Mouse (Mus musculus) left cerebral cortex, postnatal 14 days (tissue): ENCODE data around the gene Rpp38. TPM values are rescaled to one million over a fixed set of nuclear protein-coding genes. Genes with fewer than 3 reads are reported as not detected.
A peak's percentile ranks its signal among the peaks of the same experiment; 100 is the strongest.

Experiments used
- DNase-seq, 2 experiments: peaks; one replicate each; pipeline ENCODE4 v3.0.0; 2021 to 2022; ENCODE audit warnings: low spot score in 2 of 2, mixed read lengths in 1 of 2
- intact Hi-C: fragments of 180-260 bp; cut with DNase I; formaldehyde crosslinking; loops from one replicate; pipeline ENCODE4 v1.15.1; 2025
- long read RNA-seq, 2 experiments: library from polyadenylated mRNA; stranded (forward); transcript quantifications; one replicate each; pipeline ENCODE4 v2.0.0; 2021
- total RNA-seq, 2 experiments: library from RNA; stranded (reverse); gene quantifications; 2 replicates each; pipeline ENCODE4 v1.2.3; 2021

The Rpp38 gene
- 1 to 10 TPM; 7.9 to 8.4 TPM for total RNA-seq
- long read RNA-seq, experiment 1, partial matches to known transcripts = 0 of 5 reads
- long read RNA-seq, experiment 1, other reads (novel, unspliced or antisense) = 2 of 5 reads
- long read RNA-seq, experiment 2, transcript Rpp38-201 (2 exons, 1,042 nt) = major isoform, 5 of 6 reads
- long read RNA-seq, experiment 2, partial matches to known transcripts = 0 of 6 reads
- long read RNA-seq, experiment 2, other reads (novel, unspliced or antisense) = 1 of 6 reads

DNA sequence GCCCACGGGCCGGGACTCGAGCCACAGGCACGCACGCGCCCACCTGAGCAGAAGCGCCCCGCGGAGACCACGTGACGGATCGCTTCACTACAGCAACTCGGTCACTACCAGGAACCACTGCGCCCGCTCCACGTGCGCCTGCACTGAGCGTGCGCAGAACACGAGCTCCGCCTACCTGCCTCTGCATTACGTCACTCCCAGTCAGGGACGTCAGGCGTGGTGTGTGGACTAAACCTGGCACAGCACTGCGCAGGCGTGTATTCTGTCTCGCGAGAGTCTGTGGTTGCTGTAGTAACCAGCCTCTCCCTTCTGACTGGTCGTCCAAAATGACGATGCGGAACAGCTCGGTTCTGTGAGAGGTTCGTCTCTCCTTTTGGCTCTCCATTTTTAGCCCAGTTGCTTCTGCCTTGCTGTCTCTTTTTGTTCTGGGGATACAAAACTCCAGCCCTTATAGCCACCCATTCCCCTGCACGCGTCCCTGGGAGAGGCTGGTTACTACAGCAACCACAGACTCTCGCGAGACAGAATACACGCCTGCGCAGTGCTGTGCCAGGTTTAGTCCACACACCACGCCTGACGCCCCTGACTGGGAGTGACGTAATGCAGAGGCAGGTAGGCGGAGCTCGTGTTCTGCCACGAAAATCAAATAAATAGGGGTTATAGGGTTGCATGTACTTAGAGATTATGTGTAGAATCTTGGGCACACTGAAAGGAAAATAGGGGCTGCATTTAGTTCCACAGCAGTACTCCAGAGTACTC, at the start of gene Rpp38:
TSS of gene Rpp38 (minus strand) at position 160 of the 759 bp plus-strand sequence.
- intact Hi-C loops = loop anchor here (2.0 to 5.0 kb wide), 2 partner anchors 48 to 215 kb away; partner anchors contain the start of gene Nmt2
- peak; percentile 99 to 100 for DNase-seq

DNA sequence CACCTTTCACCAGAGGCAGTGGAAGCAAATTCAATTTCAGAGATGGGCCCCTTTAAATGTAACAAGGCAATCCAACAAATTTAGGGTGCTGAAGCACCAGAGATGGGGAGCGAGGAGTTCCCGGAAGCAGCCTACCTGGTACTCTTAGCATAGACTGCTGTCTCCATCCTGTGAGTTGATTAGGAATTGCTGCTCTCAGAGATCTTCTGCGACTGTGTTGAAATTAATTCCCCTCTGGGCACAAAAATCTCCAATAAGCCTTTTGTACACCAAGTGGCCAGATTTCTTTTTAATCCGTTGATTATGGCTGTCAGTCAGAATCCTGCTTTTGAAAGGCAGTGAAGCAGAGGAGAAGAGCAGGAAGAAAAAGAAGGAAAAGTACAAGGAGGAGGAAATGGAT, 32.7 kb upstream of the Rpp38 start:
- DNase-seq = no peak
- intact Hi-C loops = no loop called here

DNA sequence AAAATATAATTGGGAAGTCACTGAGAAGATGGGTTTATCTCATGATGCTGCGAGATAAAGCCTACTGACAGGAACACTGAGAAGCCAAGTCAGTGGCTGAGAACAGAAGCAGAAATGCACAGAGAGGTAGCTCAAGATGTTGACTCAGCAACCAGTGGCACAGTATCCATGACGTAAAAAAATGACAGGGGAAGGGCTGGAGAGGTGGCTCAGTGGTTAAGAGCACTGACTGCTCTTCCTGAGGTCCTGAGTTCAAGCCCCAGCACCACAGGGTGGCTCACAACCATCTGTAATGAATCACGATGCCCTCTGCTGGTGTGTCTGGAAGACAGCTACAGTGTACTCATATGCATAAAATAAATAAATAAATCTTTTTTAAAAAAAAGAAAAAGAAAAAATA, 28.6 kb upstream of the Rpp38 start:
- DNase-seq = no peak
- intact Hi-C loops = no loop called here

DNA sequence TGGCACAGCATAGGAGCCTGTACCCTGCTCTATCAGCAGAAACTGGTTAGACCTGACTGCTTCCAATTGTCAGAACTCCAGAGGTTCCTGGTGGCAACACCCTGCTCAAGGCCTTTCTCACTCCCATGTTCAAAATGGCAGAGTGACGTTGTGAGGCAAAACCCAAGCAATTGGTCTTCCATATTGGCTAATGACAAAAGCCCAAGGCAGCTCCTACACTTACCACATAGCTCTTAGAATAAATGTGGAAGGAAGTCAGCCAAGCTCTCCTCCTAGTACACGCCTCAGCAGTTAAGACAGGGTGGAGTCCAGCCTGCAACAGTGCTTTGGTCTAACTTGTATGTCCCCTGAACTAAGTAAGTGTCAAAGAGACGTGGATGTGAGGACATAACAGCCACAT, 25.4 kb upstream of the Rpp38 start:
- intact Hi-C loops = no loop called here
- DNase-seq = no peak

DNA sequence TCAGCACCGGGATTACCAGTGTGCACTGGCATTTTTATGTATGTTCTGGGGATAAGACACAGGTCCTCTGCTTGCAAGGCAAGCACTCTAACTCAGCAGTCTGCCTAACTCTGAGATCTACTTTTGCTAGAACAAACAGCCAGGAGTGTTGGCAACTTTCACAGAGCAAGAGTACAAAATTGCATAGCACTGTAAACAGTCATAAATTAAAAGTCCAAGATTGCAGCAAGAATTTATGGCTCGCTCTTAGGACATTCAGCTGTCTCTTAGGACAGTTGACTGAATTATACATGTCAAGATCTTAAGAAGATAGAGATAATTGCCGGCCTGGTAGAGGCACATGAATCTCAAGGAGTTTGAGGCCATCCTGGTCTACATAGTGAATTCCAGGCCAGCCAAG, 23.9 kb upstream of the Rpp38 start:
- no peak for DNase-seq
- intact Hi-C loops = no loop called here

DNA sequence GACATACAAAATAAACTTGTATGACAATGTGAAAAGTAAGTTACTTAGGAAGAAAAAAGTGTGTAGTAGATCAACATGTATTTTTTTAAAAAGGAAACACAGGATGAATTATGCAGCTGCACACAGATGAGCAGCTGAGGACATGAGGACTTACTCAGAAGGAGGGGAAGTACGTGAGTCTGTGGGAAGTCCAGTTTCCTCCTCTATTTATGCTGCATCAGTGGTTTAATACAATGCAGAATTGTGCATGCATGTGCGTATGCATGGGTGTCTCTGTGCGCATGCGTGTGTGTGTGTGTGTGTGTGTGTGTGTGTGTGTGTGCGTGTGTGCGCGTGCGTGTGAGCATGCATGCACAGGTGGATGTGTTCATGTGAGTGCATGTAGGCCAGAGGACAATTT, 23.4 kb upstream of the Rpp38 start:
- DNase-seq = no peak
- intact Hi-C loops = no loop called here

DNA sequence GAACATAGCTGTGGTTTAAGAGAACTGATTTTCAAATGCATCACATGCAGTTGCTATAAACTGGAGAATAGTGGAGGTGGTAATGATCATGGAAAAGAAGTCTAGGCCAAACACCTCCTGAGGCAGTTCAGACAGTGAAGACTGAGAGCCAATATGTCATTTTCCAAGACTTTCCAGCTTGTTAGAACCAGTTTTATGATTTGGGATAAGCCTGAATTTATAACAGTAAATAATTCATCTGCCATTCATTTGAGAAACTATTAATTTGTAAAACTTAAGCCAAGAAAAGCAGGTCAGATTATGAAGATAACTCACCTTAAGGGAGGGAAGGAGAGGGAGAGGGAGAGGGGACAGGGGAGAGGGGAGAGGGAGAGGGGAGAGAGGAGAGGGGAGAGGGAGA, 20.7 kb upstream of the Rpp38 start:
- intact Hi-C loops = loop anchor here (5.0 kb wide), 2 partner anchors 54 to 449 kb away; no protein-coding TSS in a partner anchor
- DNase-seq = no peak

DNA sequence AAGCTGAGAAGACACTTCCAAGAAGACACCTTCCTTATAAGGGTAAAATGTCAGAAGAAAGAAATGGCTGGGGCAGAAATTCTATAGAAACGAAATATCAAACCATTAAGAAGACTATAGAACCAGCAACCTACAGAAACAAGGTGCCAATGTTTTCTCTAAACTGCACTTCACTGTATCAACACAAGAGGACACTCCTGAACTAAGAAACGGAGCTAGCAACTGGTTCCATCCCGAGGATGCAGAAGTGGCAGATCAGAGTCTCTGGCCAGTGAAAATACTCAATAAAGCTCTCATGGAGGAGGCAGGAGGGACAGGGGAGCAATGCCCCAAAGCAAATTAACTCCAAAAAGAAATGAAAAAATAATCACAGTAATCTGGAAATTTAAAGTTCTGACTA, 16.5 kb upstream of the Rpp38 start:
- DNase-seq = peak; percentile 49 to 67

DNA sequence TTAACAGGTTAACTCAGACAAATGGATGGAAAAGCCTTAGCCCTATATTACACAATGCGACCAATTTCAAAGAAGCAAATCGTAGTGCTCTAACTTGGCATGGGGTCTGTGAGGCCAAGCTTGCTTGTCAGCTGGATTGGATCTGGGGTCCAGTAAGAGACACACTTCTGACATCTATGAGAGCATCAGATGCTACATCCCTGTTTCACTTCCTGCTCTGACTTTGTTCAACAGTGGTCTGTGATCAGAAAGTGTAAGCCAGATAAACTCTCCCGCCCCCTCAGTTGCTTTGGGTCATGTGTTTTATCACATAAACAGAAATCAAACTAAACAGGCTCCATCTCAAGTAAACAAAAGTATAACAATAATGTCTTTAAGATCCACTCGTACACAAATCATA, 16.0 kb upstream of the Rpp38 start:
- no peak for DNase-seq
- intact Hi-C loops = loop anchor here (5.0 kb wide), 1 partner anchor 69 kb away; no protein-coding TSS in a partner anchor

More for the DNA sequence above, 16.5 kb upstream of the Rpp38 start:
- intact Hi-C loops = loop anchor here (5.0 kb wide), 1 partner anchor 68 kb away; no protein-coding TSS in a partner anchor

DNA sequence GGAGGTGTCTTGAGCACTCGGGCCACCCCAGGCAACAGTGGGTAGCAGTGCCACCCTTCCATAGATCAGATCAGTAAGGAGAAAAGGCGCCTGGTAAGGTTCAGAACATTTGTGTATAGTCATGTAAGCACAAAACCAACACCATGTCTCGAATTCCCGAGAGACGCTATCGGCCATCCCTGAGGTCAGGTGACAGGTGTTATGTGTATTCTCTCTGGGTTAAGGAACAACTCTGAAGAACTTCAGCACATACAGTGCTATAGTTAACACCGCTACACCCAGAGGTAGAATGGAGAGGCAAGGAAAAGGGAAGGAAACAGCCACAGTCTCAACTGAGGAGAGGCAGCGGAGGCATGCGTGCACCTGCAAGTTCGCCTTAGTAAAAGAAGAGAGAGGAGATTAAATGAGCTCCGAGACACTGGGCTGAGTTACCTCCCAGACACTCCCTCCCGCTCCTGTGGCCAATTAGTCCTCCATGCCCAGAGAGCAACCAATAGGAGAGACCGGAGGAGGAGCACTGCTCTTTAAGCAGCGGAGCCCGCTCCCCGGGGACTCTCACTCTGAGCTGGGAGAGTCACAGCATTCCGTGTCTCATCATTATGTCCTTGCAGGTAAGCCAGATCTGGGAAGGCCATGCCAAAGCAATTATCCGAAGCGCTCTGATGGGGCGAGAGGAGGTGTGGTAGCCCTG, 3.3 kb upstream of the Rpp38 start, which contains the start of gene Acbd7:
TSS of gene Acbd7 (plus strand) at position 558 of the 691 bp plus-strand sequence.
- intact Hi-C loops = no loop called here
- peak; percentile 72 to 81 for DNase-seq

DNA sequence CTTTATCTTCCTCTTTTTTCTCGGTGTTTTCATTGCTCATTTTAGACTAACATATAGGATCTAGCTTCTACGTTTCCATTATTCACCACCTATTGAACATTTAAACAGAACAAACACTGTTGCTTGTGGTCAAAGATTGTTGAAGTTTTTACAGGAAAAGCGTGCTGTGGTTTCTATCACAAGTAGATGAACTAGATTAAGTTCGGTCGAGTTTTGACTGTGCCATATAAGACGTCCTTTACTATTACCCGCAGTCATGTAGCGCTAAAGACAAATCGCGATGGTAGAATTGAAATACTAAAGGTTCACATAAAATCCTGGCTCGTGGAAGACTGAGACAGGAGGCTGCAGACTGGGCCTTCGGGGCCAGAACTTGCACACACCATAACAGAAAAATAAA, 1.3 kb upstream of the Rpp38 start:
- intact Hi-C loops = loop anchor here (2.0 to 5.0 kb wide), 2 partner anchors 49 to 216 kb away; partner anchors contain the start of gene Nmt2
- no peak for DNase-seq

DNA sequence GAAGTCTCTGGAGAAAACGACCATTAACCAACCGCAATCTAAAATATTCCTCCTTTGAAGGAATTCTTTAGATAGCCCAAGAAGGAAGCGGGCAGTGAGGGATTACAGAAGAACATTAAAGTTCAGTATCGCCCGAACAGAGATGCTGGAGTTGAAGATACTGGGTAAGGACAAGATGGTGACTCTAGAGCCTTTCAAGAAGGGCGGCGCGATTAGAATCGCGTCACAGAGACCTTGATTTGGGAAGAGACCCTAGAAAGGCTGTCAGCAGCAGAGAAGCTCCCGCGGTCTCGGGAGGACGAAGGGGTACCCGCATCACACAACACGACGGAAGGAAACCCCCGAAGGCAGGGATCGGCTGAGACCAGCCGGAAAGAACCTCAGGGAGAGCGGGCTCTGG, 387 bp downstream of the Rpp38 start:
- intact Hi-C loops = loop anchor here (2.0 to 5.0 kb wide), 2 partner anchors 47 to 215 kb away; partner anchors contain the start of gene Nmt2
- DNase-seq = no peak

DNA sequence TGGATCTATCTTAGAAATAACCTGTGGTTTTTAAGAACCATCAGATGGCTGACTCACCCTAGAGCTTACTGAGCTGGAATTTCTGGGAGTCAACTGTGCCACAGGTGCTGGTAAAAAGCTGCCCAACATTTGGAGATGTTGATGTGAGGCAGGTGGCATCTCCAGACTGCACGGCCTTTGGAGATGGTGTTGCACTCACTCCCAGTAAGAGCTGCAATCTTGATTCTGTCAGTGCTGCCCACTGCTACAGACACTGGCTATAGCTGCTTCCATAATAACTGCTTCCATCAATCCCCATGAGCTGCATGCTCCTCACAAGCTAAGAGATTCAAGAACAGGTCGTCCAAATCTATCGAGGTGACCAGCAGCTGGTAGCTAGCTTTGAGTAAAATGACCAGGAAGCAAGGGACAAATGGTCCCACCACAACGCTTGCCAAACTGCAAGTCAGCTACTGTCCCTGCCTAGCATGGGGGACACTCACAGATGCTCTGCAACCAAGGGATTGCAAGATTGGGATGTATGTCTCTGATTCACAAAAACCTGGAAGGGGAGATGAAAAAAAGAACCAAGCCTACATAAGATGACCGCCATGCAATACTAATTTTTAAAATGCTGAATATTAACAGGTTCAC, 1.3 kb downstream of the Rpp38 start:
- DNase-seq = no peak
- intact Hi-C loops = loop anchor here (5.0 kb wide), 1 partner anchor 214 kb away; no protein-coding TSS in a partner anchor

DNA sequence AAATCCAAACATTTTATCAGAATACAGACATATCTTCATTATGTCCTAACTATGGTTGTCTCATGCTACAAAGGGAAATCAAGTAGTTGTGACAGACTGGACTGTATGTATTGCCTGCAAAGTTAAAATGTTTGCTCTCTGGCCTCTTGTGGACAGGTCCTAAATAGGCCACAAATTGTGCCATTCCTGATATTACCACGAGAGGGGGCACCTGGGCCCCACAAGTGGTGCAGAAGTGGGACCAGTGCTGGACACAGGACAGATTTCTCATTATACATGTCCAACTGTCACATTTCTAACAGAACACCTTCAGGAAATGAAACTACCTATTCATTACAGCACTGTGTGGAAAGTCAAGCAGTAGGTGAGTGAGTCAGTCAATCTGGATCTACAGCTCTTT, 5.1 kb downstream of the Rpp38 start:
- DNase-seq = peak in 1 of 2 experiments; percentile 38
- intact Hi-C loops = no loop called here

DNA sequence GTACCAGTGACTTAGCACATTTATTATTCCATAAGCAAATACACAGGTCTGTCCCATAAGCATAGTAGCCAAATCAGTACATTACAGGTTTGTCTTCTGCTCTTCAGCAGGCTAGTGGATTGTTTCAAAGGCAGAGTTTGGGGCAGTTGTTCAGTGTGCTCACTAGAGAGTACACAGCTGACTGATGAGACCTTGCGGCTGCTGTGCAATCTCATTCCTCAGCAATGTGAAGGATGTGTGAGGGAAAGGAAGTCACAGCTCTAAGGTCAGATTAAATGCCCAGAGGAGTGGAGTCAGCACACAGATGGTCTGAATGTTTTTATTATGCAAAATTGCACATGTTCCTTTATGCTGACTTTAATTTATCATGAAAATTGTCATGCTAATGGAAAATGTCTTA, 5.9 kb downstream of the Rpp38 start:
- intact Hi-C loops = no loop called here
- no peak for DNase-seq

DNA sequence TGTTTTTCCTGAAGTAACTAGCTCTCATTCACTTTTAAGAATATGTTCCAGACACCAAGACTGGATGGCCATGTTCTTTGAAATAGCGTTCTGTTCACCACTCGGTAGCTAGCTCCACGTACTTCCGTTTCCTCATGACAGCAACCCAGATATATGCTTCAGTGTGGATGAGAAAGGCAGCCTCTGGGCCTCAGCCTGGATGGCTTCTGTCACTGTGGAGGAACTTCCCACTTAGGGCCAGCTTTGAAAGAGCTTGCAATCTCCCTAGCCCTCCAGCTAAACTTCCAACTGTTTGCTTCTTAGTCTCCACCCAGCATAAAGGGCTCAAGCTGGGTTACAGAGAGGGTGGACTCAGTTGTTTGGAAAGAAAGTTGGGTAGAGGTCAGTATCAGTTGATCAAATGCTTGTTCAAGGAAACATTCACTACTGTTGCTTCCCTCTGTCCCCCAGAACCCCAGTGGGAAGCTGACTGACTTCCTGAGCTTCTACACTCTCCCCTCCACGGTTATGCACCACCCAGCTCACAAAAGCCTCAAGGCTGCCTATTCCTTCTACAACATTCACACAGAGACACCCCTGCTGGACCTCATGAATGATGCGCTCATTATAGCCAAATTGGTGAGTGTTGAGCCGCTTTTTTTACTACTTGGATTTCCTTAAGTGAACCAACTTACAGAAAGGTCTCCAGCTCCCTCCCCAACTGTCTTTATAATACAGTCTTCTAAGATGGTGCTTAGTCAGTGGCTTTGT, 7.9 kb downstream of the Rpp38 start:
- no peak for DNase-seq
- intact Hi-C loops = no loop called here

DNA sequence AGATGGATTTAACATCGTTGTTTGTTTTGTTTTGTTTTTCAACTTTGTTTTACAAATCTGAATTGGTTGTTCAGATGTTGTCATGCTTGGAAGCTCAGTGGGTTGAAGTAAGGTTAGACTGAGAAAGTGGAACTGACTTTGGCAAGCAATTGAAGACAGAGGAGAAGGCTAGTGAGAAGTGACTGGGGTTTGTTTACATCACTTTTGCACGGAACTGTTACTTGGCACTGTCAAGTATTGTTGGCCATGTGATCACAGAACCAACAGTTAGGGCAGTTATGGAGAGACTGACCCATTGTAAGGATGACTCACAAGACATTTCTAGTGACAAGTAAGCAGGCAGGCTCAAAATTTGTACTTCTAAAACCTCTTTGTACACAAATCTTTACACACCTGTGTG, 9.3 kb downstream of the Rpp38 start:
- intact Hi-C loops = no loop called here
- no peak for DNase-seq

DNA sequence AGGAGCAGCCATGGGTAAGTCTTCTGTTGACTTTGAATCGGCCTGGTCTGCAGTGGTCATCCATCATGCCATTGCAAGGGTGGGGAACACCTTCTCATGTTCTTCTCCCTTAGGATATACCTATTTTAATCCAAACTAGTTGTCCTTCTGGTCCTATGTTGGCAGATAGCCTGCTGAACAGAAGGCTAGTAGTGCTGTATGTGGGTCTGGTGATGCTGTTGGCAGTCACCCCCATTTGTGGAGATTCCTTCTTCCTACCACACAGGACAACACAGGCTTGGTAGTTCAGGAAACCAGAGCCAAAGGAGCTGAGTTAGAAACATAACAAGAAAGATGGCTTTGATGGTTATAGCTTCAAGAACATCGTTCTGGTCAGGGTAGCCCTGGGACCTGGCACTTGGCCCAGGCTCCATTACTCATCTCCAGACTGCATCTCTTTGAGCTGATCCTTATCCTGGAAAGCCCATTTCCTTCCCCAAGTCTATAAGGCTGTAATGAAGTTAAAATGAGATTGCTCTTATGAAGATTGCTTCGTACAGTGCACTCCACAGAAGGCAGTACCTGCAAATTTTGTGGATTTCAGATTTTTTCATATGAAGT, 26.9 kb downstream of the Rpp38 start:
- intact Hi-C loops = no loop called here
- no peak for DNase-seq
